Mouse (Mus musculus): ENCODE measurements at regions not wholly inside any gene's neighbourhood (a gene's known extent, or its start where the extent isn't known, plus 50 kb on each side); places are given as distances from the start of the nearest gene placed in this dataset.
"Not testable (repeated sequence)": the region's sequence is repeated elsewhere in the genome, so short reads cannot be mapped to it uniquely, and the experiment has no call there.

DNA sequence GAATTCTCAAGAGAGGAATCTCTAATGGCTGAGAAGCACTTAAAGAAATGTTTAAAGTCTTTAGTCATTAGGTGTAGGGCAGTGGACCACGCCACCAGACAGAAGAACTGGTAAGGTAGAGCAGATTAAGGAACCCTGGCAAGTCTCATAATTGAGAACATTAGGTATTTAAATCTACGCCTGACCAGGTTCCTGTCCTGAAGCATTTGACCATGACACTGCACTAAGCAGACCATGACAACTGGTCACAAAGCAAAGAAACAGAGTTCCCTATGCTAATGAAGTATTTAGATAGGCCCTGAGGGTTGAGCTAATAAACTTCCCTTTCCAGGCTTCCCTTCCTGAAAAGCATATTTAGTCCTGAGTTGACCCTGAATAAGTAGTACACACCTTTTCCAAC is 562.3 kb downstream of the Cdh11 start:
- no peak for DNase-seq (ENCODE audit: low read depth, low spot score)

DNA sequence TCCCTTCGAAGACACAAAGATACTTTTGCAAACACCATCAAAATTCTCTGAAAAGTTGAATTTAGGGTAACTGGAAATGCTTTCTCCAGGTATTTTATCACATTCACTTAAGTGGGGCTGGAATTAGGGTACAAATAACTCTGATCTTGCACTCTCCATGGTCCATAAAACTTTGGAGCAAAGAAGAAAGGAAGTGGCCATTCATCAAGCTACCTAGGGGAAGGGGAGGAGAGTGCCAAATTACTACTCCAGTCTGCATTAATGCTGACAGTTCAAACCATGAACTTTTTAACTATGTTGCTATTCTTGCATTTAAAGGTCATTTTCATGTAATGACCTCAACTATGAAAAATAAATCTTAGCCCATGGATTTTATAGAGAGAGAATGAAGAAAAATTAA is 579.8 kb downstream of the Cdh11 start:
- DNase-seq (ENCODE audit: low read depth, low spot score), result no peak

DNA sequence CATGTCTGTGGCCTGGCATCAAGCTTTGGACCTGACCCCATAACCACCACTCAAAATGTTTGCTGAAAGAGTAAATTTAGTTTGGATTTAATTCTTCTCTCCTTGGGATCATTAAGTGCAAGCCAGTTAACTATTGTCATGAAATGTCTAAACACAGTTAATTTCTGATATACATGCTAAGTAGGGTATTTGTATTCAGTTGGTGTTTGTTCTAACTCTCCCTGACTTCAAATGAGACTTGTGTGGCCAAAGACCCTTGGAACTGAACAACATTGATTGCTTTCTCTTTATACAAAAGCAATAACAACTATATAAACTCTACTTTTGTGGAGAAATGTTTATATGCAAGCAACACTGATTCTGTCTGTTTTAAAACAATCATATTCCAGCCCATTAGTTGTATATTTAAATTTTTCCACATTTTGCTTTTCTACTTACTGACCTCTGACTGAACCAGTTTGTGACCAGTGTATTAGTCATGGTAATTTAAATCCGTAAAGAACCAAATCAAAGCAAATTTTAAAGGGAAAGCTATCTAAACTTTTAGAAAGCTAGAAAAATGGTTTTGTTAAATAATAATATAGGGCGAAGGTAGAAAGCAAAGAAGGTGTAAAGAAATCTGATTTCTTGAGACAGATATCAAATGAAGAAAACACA is 625.8 kb downstream of the Cdh11 start:
- no peak for DNase-seq (ENCODE audit: low read depth, low spot score)

DNA sequence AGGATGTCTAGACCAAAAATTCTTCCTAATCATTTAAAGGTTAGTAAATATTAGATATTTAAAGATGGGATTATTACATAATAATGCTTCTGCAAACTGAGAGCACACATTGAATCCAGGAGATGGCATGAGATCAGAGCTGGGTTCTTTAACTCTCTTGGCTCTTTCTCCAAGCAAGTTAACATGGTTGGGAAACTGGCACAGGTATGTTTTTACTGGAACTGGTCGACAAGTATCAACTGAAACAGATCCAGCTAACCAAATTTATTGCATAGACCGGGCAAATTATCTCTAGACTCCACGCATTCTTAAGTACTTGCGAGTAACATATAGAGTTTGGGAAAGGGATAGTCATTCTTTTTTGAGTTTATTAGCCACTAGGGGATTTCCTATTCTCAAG is 666.8 kb downstream of the Cdh11 start:
- no peak for DNase-seq (ENCODE audit: low read depth, low spot score)

DNA sequence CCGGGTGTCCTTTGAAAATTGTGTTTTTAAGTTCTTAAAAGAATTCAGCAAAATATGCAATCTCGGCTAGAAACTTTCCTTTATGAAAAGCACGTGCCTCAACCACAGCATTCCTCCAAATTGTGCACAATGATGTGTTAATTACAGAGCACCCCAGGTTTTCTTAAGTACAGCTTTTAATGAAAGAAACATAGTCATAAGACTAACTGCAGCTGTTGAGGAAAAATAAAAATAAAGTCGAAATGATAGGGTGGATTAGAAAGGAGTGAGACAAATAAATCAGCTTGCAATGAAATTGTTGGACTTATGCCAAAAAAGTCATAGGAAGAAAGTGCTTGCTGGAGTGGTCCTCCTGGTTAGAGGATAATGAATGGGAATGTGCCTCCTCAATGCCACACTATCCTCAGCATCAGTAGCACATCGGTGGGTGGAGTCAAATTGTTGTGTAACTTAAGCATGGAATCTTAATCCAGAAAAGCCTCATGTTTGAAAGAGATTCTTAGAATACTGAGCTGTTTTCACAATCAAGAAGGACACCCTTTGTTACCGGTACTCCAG is 668.5 kb downstream of the Cdh11 start:
- DNase-seq (ENCODE audit: low read depth, low spot score), result no peak

DNA sequence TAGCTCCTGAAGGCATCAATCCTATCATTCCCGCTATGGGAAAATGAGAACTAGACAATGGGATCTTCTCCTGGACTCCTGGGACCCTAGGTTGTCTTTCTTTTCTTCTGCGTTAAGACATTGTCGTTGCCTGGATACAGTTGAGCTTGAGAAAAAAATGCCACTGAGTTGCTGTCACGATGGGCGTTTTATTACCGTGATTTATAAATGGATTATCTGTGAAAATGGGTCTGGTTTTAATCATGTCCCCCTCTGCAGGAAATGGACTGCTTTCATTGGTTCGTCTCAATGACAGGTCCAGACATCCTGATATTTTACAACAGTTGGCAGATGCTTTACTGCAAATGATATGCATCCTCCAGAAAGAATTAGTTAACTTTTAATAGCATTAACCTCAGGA is 681.7 kb downstream of the Cdh11 start:
- DNase-seq (ENCODE audit: low read depth, low spot score), result no peak

DNA sequence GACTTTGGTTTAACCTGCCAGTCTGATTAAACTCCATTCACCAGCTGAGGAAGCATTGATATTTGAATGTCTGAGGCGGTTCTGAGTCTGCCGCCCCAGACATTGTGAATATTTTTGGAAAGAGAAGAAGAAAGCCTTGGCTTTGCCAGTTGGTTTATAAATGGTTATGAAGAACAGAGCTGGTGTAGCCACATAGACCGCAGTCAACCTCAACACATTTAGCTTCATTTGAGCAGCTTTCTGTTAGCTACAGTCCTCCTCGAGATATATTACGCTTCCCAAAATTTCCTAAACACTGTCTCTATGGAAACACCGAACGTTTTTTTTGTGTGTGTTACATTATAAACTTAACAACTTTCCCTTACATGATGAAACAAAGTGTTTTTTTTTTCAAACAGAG is 688.7 kb downstream of the Cdh11 start:
- no peak for DNase-seq (ENCODE audit: low read depth, low spot score)

DNA sequence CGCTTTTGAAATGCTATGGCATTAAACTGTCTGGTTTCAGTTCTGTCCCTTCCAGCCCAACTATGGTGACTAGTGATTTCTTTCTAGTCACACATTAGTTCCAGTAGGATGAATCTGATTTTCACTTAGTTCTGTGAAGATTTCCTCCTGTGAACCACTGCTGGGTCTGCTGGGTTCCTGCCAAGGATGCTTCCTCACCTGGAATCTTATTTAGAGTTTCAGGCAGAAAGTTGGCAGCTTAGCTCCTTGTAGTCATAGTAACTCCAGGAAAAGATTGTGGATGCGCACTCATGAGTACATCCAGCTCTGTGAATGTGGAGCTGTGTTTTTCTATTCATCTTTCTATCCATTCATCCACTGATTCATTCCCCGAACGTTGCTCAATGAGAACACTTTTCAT is 699.5 kb downstream of the Cdh11 start:
- DNase-seq (ENCODE audit: low read depth, low spot score), result no peak

DNA sequence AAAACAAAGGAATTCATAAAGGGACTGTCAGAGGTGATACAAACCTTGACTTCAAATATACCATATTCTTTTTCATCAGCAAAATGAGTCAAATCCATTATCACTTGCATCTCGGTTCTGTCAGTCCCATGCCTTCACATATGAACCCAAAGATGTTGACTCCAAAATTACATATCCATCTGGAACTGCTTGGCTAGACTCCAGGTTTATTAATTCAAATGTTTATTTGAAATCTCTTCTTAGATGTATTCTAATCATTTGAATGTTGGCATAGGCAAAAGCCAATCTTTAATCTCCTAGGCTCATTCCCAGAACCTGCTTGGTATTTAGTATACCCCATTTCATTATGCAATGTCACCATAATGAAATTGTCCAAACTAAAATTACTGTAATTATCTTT is 709.8 kb downstream of the Cdh11 start:
- DNase-seq (ENCODE audit: low read depth, low spot score), result no peak

DNA sequence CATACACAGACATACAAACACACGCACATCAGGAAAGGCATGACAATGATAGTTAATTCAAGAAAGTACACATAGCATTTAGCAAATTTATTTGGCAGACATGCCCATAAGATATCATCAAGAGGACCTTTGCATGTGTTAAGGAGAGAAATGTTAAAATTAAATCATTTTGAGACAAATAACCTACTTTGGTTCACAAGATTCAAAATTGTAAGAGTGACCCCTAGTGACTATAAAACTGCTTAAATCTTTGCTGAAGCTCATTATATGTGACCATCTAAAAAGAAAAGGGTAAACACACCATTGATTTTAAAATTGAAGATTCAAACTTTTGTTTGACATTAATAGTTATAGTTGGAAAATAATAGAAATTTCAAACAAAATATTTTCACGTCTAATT is 721.3 kb downstream of the Cdh11 start:
- DNase-seq (ENCODE audit: low read depth, low spot score), result no peak

DNA sequence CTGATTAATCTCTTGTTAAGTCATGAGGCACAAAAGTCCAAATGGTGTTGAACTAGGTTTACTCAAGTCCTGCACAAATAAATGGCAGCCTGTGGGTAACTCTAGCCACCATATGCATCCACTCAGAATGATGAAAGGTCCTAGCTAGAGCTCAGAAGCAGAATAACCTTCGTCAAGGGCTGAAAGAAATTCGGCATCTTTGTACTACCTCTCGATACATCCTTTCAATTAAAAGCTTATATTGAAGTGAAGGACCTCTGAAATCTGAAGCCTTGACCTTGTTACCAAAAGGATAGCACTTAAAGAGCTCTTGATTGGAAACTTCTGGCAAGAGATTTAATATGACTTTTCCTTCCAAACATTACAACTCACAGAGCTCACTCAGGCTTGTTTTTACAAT is 732.0 kb downstream of the Cdh11 start:
- no peak for DNase-seq (ENCODE audit: low read depth, low spot score)

DNA sequence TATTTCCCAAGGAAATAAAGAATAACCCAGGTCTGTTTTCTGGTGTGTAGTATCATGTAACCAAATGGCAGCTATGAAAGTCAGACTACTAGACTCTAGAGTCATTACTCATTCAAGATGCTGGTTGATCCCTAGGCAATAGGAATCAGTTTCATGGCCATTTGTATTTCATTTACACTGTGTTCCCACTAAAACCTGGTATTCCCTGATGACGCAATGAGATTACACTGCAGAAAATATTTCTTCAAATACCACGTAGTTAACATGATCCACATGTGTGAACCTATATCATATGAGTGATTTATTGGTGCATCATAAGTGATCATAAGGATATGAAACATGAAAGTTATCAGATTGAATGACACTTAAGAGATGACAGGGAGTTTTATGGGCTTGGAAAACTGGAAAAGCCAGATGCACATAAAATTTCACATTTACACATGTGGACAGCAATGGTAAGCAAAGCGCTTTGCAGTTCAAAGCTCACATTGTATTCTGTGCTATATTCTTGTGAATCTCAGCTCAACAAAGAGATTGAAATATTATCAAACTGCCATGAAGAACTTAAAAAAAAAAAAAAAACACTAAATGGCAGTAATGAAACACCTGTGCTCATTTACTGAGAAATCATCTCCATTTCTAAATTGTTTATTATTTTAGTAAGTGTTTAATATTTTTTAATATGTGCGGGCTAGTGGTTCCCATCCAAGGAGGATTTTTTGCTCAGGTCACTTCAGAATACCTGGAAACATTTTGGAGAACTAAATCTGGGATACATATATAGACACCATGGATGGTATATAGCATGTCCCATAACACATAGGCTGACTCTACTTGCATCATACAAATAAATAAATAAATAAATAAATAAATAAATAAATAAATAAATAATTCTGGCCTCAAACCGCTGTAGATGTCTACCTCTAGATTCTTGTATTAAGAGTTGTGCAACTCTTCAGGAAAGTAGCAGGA is 758.2 kb downstream of the Cdh11 start:
- no peak for DNase-seq (ENCODE audit: low read depth, low spot score)

DNA sequence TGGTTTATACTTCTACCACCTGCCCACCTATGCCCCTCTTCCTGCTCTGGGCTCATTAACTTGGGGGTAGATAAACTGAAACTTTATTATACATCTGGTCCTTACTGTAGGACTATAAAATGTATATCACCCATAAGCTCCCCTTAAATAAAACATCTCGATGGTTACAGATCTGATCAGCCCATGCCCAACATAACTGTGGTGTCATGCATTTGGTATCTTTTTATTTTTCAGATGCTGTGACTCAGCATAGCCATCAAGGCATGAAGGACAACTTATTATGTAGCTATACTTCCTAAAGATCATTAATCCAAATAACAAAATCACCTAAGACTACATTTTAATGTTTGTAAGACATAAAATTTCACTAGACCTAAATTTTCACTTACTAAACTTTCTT is 761.0 kb downstream of the Cdh11 start:
- no peak for DNase-seq (ENCODE audit: low read depth, low spot score)

DNA sequence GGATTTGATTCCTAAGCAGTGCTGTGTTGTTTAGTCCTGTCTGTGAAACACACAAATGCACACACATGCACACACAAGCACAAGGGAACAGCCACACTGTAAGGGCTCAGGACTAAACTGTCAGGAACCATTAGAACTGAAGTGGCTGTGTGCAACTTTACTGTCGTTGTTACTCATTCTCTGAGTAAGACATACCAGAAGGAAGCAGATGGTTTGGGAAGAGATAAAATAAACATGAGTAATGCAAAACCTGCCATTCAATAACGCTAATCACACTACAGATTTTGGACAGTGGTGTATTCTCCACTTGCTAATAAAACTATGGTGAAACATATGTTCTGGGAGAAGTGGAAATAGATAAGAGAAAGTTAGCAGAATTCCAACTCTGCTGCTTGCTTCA is 767.7 kb downstream of the Cdh11 start:
- DNase-seq (ENCODE audit: low read depth, low spot score), result no peak

DNA sequence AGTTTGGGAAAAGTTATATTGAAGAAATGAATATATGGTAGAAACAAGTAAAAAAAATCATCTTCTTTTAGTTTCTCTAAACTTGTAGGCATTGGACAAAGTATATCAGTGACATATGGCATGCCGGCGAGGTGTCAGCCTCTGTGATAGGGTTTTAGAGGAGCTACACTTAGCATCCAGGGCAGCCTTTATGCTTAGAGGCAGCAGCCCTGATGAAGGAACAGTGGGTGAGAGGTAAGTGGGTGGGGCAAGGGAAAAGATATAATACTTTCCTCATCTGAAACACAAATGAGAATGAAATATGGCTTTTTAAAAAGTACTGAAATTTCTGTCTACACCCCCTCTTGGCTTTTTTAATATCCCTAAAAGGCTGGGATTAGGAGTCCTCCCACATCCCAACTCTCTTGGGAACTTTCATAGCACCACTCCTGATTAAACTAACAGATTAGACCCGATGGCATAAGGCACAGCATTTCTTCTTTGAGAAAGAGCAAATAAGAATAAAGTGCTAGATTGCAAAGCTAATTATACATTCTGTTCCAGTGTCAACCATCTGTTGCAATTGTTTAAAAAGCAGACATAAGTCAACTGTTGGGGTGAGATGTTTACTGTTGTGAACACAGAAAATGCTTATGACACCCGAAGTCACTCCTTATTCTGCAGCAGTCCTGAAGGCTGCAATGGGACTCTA is 785.0 kb downstream of the Cdh11 start:
- no peak for DNase-seq (ENCODE audit: low read depth, low spot score)

DNA sequence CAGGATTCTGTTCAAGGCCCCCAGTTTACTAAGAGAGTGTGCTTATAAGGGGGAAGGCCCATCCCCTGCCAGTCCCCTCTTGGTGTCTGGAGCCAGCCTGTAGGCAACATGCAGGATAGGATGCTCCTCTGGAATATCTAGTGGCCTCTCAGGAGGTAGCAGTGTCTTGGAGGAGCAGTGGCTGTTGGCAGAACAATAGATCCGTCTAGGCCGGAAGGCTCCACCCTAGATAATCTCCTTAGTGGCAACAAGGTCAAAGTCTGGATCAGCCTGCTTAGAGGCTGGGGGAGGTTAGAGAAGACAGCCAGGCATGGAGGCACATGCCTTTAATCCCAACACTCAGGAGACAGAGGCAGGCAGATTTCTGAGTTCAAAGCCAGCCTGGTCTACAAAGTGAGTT is 788.7 kb downstream of the Cdh11 start:
- DNase-seq (ENCODE audit: low read depth, low spot score), result not testable (repeated sequence)

DNA sequence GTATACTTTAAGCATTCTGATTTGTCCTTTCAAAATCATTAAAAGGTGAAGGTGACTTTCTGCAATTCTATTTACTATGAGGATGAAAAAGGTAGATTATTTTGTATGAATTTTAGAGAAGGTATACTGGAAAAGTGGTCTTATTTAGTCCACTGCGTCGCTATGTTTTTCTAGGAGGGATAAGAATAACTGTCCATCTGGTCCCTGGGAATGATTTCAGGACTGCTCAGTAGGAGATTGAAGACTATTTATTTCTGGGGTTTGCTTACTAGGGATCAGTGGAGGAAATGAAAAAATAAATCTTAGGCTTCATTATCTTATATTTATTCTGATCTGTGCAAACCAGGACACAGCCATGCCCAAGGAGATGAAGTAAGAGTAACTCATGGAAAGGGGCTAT is 828.6 kb downstream of the Cdh11 start:
- no peak for DNase-seq (ENCODE audit: low read depth, low spot score)

DNA sequence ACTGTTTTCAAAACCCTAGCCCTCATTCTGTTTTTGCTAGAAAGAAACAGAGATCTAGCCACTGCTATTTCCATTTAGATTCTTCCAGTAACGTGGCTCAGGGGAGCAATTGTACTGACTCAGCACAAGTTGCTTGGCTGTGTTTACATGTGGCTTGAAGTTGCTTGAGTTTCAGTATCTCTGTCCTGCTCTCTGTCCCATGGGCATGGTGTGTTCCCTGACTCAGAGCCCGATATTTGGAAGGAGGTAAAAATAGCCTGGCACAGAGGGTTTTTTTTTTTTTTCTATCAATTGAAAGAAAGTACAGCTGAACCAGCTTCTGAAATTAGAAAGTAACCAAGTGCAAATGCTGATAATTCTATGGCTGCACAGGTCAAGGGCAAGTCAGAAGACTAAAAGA is 834.8 kb downstream of the Cdh11 start:
- peak; percentile 52 for DNase-seq (ENCODE audit: low read depth, low spot score)

DNA sequence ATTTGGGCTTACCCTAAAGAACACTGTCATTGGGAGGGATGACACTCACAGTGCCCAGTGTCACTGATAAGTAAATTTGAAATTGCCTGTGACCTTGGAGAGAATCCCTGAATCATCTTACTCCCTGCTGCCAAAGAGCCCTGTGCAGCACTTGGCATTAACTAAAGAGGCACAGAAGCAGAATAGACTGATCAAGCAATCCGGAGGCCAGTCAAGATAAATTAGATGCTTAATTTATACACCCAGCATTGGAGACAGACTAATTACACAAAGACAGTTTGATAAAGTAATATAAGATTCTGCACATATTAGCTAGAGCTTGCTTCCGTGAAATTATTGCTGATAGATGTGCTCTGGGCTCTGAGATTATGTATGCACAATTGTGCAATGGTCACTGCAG is 847.6 kb downstream of the Cdh11 start:
- DNase-seq (ENCODE audit: low read depth, low spot score), result no peak

DNA sequence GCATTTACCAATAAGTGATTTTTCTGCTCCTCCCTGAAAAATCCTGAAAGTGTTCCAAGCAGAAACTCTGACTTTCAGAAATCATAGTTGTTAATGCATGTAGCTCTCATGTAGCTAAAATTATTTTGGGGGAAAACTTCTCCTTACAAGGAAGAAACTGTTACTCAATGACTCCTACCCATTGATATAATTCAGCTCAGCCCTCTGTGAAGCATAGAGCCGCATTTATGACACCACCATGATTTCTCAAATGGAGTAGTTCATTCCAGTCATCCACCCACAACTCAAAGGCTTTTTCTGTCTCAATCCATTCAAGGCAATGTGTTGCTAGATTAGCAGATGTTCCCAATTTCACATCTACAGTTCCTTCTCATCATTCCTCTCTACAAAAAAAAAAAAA is 871.8 kb downstream of the Cdh11 start:
- no peak for DNase-seq (ENCODE audit: low read depth, low spot score)

Measured in skeletal muscle tissue, adult 2 months (tissue).